11 mouse cellular contexts compared by ENCODE assay signal in the genomic region with DNA sequence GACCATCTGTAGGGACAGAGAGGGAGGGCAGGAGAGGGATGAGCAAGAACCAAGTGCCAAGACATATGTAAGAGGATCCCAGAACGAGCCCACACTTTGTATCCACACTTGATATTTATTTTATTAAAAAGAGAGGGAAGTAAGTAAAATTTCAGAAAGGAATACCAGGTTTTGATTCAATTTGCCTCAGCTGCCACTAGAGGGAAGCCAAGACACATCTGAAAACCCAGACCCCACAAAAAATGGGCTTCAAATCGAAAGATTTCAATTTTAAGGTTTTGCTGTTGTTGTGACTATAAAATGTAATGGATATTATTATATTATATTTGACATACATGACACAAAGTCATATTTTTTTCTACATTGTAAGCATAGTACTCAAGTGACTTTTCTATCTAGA.
DNase-seq lines count a peak whose midpoint lies in the region; ATAC-seq and TF ChIP-seq lines count a peak whose summit lies in the region.
"Had no signal": no experiment of that assay in that cellular context is flagged by ENCODE, and none has a peak within 500 bp of the region (broad histone marks: within the 10 kb centered on the region; RNA-seq: fewer than 3 reads in every experiment).

No protein-coding gene starts in this region.

- no peak overlapping the region for H3K9ac ChIP-seq in heart, adult 2 months (ENCODE audit: low read depth, low read length)
- H3K9ac ChIP-seq in liver, postnatal 0 days (replicated peaks), result no peak overlapping the region
- no peak overlapping the region for H3K9ac ChIP-seq in limb, embryonic 14.5 days (ENCODE audit: low read depth, low read length, severe bottlenecking)
- H3K9ac ChIP-seq: embryonic facial prominence, embryonic 13.5 days; lung, embryonic 15.5 days had no signal

- H3K4me2 ChIP-seq in liver, postnatal 0 days (ENCODE audit: low read depth, low read length), result no peak overlapping the region
- H3K4me2 ChIP-seq in limb, embryonic 14.5 days (replicated peaks; ENCODE audit: low read depth, low read length, severe bottlenecking), result no peak overlapping the region
- H3K4me2 ChIP-seq: embryonic facial prominence, embryonic 13.5 days; lung, embryonic 15.5 days had no signal

- intact Hi-C loops in heart, adult 2 months (cut with DNase I), result no loop called here
- intact Hi-C loops in heart, postnatal 25 days (cut with DNase I), result no loop called here

- peak; percentile 79 for TF ChIP-seq CTCF in heart, adult 2 months (IDR thresholded peaks at IDR 0.05)
- peak; percentile 60 for TF ChIP-seq CTCF in liver, postnatal 0 days (IDR thresholded peaks at IDR 0.05; ENCODE audit: low read depth)
- no peak for TF ChIP-seq CTCF in thymus, adult 2 months (IDR thresholded peaks at IDR 0.05; ENCODE audit: borderline replicate concordance, control insufficient read depth, extremely low read depth, insufficient read depth, low read length, poor library complexity)

- H3K4me1 ChIP-seq in heart, adult 2 months (ENCODE audit: control insufficient read depth, insufficient read depth, low read length), result no peaks in the 10 kb centered on the region
- no peaks in the 10 kb centered on the region for H3K4me1 ChIP-seq in liver, postnatal 0 days (ENCODE audit: insufficient read depth)
- H3K4me1 ChIP-seq in limb, embryonic 14.5 days (ENCODE audit: control insufficient read depth, insufficient read depth, low read length), result 0 out of 2 replicates have a peak, but pooled peaks cover 6% of the 10 kb centered on the region
- H3K4me1 ChIP-seq in thymus, adult 2 months (replicated peaks; ENCODE audit: control insufficient read depth, insufficient read depth, low read length), result no peaks in the 10 kb centered on the region
- H3K4me1 ChIP-seq: embryonic facial prominence, embryonic 13.5 days; lung, embryonic 15.5 days had no signal

- no peak for ATAC-seq in liver, postnatal 0 days
- no peak for ATAC-seq in limb, embryonic 14.5 days (ENCODE audit: low FRiP score, low read depth)
- ATAC-seq: activated CD4-positive, CD25-positive, alpha-beta regulatory T cell, adult 4 months had no signal

- no peaks in the 10 kb centered on the region for H3K27me3 ChIP-seq in heart, adult 2 months (ENCODE audit: control insufficient read depth, insufficient read depth, low read length)
- no peaks in the 10 kb centered on the region for H3K27me3 ChIP-seq in liver, postnatal 0 days (ENCODE audit: insufficient read depth, low read length)
- no peaks in the 10 kb centered on the region for H3K27me3 ChIP-seq in limb, embryonic 14.5 days (ENCODE audit: control insufficient read depth, insufficient read depth, low read length)
- H3K27me3 ChIP-seq in thymus, adult 2 months (ENCODE audit: control insufficient read depth, insufficient read depth, low read length), result no peaks in the 10 kb centered on the region

- no peak for TF ChIP-seq POLR2A in heart, adult 2 months (IDR thresholded peaks at IDR 0.05; ENCODE audit: insufficient read depth, low read depth, low read length)
- no peak for TF ChIP-seq POLR2A in limb, embryonic 14.5 days (IDR thresholded peaks at IDR 0.05; ENCODE audit: borderline replicate concordance, extremely low read depth, insufficient read depth, insufficient read length)
- TF ChIP-seq POLR2A in thymus, adult 2 months (IDR thresholded peaks at IDR 0.05; ENCODE audit: control insufficient read depth, extremely low read depth, insufficient read depth, low read length, poor library complexity), result no peak

- H3K79me2 ChIP-seq in heart, adult 2 months (replicated peaks; ENCODE audit: control insufficient read depth, insufficient read depth, low read length), result no peaks in the 10 kb centered on the region

- TF ChIP-seq EP300 in heart, adult 2 months (IDR thresholded peaks at IDR 0.05; ENCODE audit: insufficient read depth, low read depth, low read length), result no peak
- TF ChIP-seq EP300 in liver, postnatal 0 days (IDR thresholded peaks at IDR 0.05; ENCODE audit: low read depth), result no peak

- 13% methylated on average over 2 of the region's 2 CpGs for WGBS in heart, adult 2 months
- WGBS in liver, postnatal 0 days (ENCODE audit: insufficient replicate concordance), result 26% methylated on average over 2 of the region's 2 CpGs
- 11% methylated on average over 2 of the region's 2 CpGs for WGBS in limb, embryonic 14.5 days
- WGBS in thymus, adult 2 months, result 10% methylated on average over 2 of the region's 2 CpGs

- H3K27ac ChIP-seq in heart, adult 2 months, result no peak overlapping the region
- H3K27ac ChIP-seq in liver, postnatal 0 days (ENCODE audit: low read depth), result no peak overlapping the region
- H3K27ac ChIP-seq in limb, embryonic 14.5 days (replicated peaks; ENCODE audit: low read depth, low read length), result no peak overlapping the region
- H3K27ac ChIP-seq in thymus, adult 2 months (ENCODE audit: control insufficient read depth, insufficient read depth, low read length), result no peak overlapping the region
- H3K27ac ChIP-seq: embryonic facial prominence, embryonic 13.5 days; lung, embryonic 15.5 days had no signal

- DNase-seq in heart, adult 2 months, result no peak
- no peak for DNase-seq in heart, postnatal 25 days (ENCODE audit: low spot score)
- DNase-seq in liver, postnatal 0 days, result no peak
- DNase-seq in liver (no peak), MN1 (ENCODE audit: low spot score) (peak; percentile 30)
- peak; percentile 31 for DNase-seq in limb, embryonic 14.5 days (ENCODE audit: low spot score)
- no peak for DNase-seq in thymus, adult 2 months
- no peak for DNase-seq in T-cell, adult 2 months (ENCODE audit: low spot score)

- H3K9me3 ChIP-seq in liver, postnatal 0 days (ENCODE audit: low read length), result no peaks in the 10 kb centered on the region
- H3K9me3 ChIP-seq in limb, embryonic 14.5 days (ENCODE audit: control insufficient read depth, low read length), result no peaks in the 10 kb centered on the region
- H3K9me3 ChIP-seq: lung, embryonic 15.5 days had no signal

- no peak overlapping the region for H3K4me3 ChIP-seq in heart, adult 2 months
- no peak overlapping the region for H3K4me3 ChIP-seq in liver, postnatal 0 days (ENCODE audit: low read depth, low read length)
- H3K4me3 ChIP-seq in limb, embryonic 14.5 days (replicated peaks; ENCODE audit: low read length), result no peak overlapping the region
- no peak overlapping the region for H3K4me3 ChIP-seq in thymus, adult 2 months (ENCODE audit: control insufficient read depth, insufficient read depth, low read length)
- H3K4me3 ChIP-seq: embryonic facial prominence, embryonic 13.5 days; lung, embryonic 15.5 days had no signal

- no peaks in the 10 kb centered on the region for H3K36me3 ChIP-seq in heart, adult 2 months (ENCODE audit: control insufficient read depth, insufficient read depth, low read length)
- H3K36me3 ChIP-seq in liver, postnatal 0 days (replicated peaks; ENCODE audit: insufficient read depth, low read length), result no peaks in the 10 kb centered on the region
- no peaks in the 10 kb centered on the region for H3K36me3 ChIP-seq in limb, embryonic 14.5 days (ENCODE audit: control insufficient read depth, insufficient read depth, low read length)
- no peaks in the 10 kb centered on the region for H3K36me3 ChIP-seq in thymus, adult 2 months (ENCODE audit: control insufficient read depth, insufficient read depth, low read length)
- H3K36me3 ChIP-seq: embryonic facial prominence, embryonic 13.5 days; lung, embryonic 15.5 days had no signal

Comparison
In these comparisons a context has a peak if more than half of its experiments do, and no peak if none do; other contexts are left out.
1. DNase-seq: peak in MN1 (single experiment) and limb, embryonic 14.5 days (single experiment); none in heart, adult 2 months (0 of 2), heart, postnatal 25 days (single experiment), liver, postnatal 0 days (single experiment), liver (single experiment), thymus, adult 2 months (single experiment) and T-cell, adult 2 months (single experiment).